Mouse (Mus musculus) embryonic fibroblast, embryonic 13.5 days (primary cell): Measurements from ENCODE around the gene Plekhg2.

Experiments used
- CTCF ChIP-seq: IDR thresholded peaks from 2 replicates; pipeline ENCODE4 v1.5.1; 2011; ENCODE audit warnings: mild to moderate bottlenecking, control low read depth, low read length, moderate library complexity, borderline replicate concordance; ENCODE audit not compliant: insufficient read depth
- POLR2A ChIP-seq: IDR thresholded peaks from 2 replicates; pipeline ENCODE4 v1.6.1; 2011; ENCODE audit warnings: low read depth, mild to moderate bottlenecking, control low read depth, low read length, moderate library complexity

- TF ChIP-seq CTCF, result no peak
- no peak for TF ChIP-seq POLR2A
These were observed 4.0 kb downstream of the Plekhg2 start for GRCm38 (mm10) chr7:28368276-28368920.
